Mouse (Mus musculus): Measurements from ENCODE around the gene Rpl23a. TPM values are rescaled to one million over a fixed set of nuclear protein-coding genes. Genes with fewer than 3 reads are reported as not detected.

The Rpl23a gene
- total and polyA plus RNA-seq, 2 experiments from 2014 or later = 469 to 906 TPM

GRCm38 (mm10) chr11:78175771-78176401, 7.5 kb downstream of the Rpl23a start:
- H3K27ac ChIP-seq = peak overlapping the region; percentile 91; the same call in 1 of the 2 replicates
- peak; percentile 20; the same call in 1 of the 2 replicates for TF ChIP-seq CTCF (IDR thresholded peaks at IDR 0.05; ENCODE audit: low read depth)
- DNase-seq (ENCODE audit: low spot score) = no peak

GRCm38 (mm10) chr11:78174506-78174905, 8.9 kb downstream of the Rpl23a start:
- Histone ChIP-seq H3K9ac (replicated peaks; ENCODE audit: low read length) (no peak overlapping the region), H3K27ac (no peak overlapping the region), H3K27me3 (ENCODE audit: insufficient read depth, low read length) (no peaks in the 10 kb centered on the region), H3K4me2 (ENCODE audit: low read depth, low read length) (no peak overlapping the region), H3K4me3 (ENCODE audit: low read length) (no peak overlapping the region), H3K9me3 (ENCODE audit: low read length) (no peaks in the 10 kb centered on the region), H3K36me3 (ENCODE audit: insufficient read depth, low read length) (peaks cover 3% of the 10 kb centered on the region; the same call in 1 of the 2 replicates), H3K4me1 (ENCODE audit: insufficient read depth, low read length) (peaks cover 9% of the 10 kb centered on the region; the same call in 1 of the 2 replicates)
- no peak for DNase-seq (ENCODE audit: low spot score)
- 84% methylated on average over 3 of the region's 3 CpGs for WGBS
- no peak for TF ChIP-seq CTCF (IDR thresholded peaks at IDR 0.05; ENCODE audit: low read depth)
- no peak for ATAC-seq

More at GRCm38 (mm10) chr11:78175771-78176401, 7.5 kb downstream of the Rpl23a start:
- peak overlapping the region; percentile 46; the same call in 1 of the 2 replicates for H3K9ac ChIP-seq (replicated peaks; ENCODE audit: low read length)
- ATAC-seq = no peak
- H3K9me3 ChIP-seq (ENCODE audit: low read length) = no peaks in the 10 kb centered on the region
- peaks cover 9% of the 10 kb centered on the region; the same call in 1 of the 2 replicates for H3K4me1 ChIP-seq (ENCODE audit: insufficient read depth, low read length)
- 4% methylated on average over 9 of the region's 10 CpGs for WGBS
- H3K4me3 ChIP-seq (ENCODE audit: low read length) = peak overlapping the region; percentile 55
- no peaks in the 10 kb centered on the region for H3K27me3 ChIP-seq (ENCODE audit: insufficient read depth, low read length)
- peak overlapping the region; percentile 59 for H3K4me2 ChIP-seq (ENCODE audit: low read depth, low read length)
- H3K36me3 ChIP-seq (ENCODE audit: insufficient read depth, low read length) = peaks cover 15% of the 10 kb centered on the region

GRCm38 (mm10) chr11:78172748-78173383, 10.5 kb downstream of the Rpl23a start:
- Histone ChIP-seq H3K27ac (no peak overlapping the region), H3K4me3 (ENCODE audit: low read length) (no peak overlapping the region), H3K9me3 (ENCODE audit: low read length) (no peaks in the 10 kb centered on the region), H3K4me1 (ENCODE audit: insufficient read depth, low read length) (no peaks in the 10 kb centered on the region), H3K9ac (replicated peaks; ENCODE audit: low read length) (no peak overlapping the region), H3K27me3 (ENCODE audit: insufficient read depth, low read length) (no peaks in the 10 kb centered on the region), H3K36me3 (ENCODE audit: insufficient read depth, low read length) (no peaks in the 10 kb centered on the region), H3K4me2 (ENCODE audit: low read depth, low read length) (no peak overlapping the region)
- DNase-seq (ENCODE audit: low spot score) (no peak), ATAC-seq (no peak)
- WGBS = 85% methylated on average over 19 of the region's 19 CpGs
- no peak for TF ChIP-seq CTCF (IDR thresholded peaks at IDR 0.05; ENCODE audit: low read depth)

GRCm38 (mm10) chr11:78172034-78172747, 11.2 kb downstream of the Rpl23a start:
- no peak overlapping the region for H3K4me2 ChIP-seq (ENCODE audit: low read depth, low read length)
- ATAC-seq = peak; percentile 53
- H3K9me3 ChIP-seq (ENCODE audit: low read length) = no peaks in the 10 kb centered on the region
- 81% methylated on average over 16 of the region's 16 CpGs for WGBS
- TF ChIP-seq CTCF (IDR thresholded peaks at IDR 0.05; ENCODE audit: low read depth) = peak; percentile 62
- H3K4me1 ChIP-seq (ENCODE audit: insufficient read depth, low read length) = no peaks in the 10 kb centered on the region
- H3K9ac ChIP-seq (replicated peaks; ENCODE audit: low read length) = no peak overlapping the region
- no peak for DNase-seq (ENCODE audit: low spot score)
- no peak overlapping the region for H3K4me3 ChIP-seq (ENCODE audit: low read length)
- no peak overlapping the region for H3K27ac ChIP-seq
- H3K27me3 ChIP-seq (ENCODE audit: insufficient read depth, low read length) = no peaks in the 10 kb centered on the region
- no peaks in the 10 kb centered on the region for H3K36me3 ChIP-seq (ENCODE audit: insufficient read depth, low read length)

GRCm38 (mm10) chr11:78171328-78171727, 12.1 kb downstream of the Rpl23a start:
- Histone ChIP-seq H3K27ac (no peak overlapping the region), H3K27me3 (ENCODE audit: insufficient read depth, low read length) (no peaks in the 10 kb centered on the region), H3K4me2 (ENCODE audit: low read depth, low read length) (no peak overlapping the region), H3K9ac (replicated peaks; ENCODE audit: low read length) (no peak overlapping the region), H3K4me3 (ENCODE audit: low read length) (no peak overlapping the region), H3K4me1 (ENCODE audit: insufficient read depth, low read length) (no peaks in the 10 kb centered on the region), H3K36me3 (ENCODE audit: insufficient read depth, low read length) (no peaks in the 10 kb centered on the region), H3K9me3 (ENCODE audit: low read length) (no peaks in the 10 kb centered on the region)
- DNase-seq (ENCODE audit: low spot score) (no peak), ATAC-seq (no peak)
- peak; percentile 32 for TF ChIP-seq CTCF (IDR thresholded peaks at IDR 0.05; ENCODE audit: low read depth)
- WGBS = 70% methylated on average over 4 of the region's 4 CpGs

- H3K27me3 ChIP-seq (ENCODE audit: insufficient read depth, low read length) = no peaks in the 10 kb centered on the region
- 95% methylated on average over 15 of the region's 15 CpGs for WGBS
- H3K9ac ChIP-seq (replicated peaks; ENCODE audit: low read length) = no peak overlapping the region
- H3K27ac ChIP-seq = no peak overlapping the region
- H3K4me1 ChIP-seq (ENCODE audit: insufficient read depth, low read length) = 0 out of 2 replicates have a peak, but pooled peaks cover 6% of the 10 kb centered on the region
- DNase-seq (ENCODE audit: low spot score) (no peak), ATAC-seq (no peak)
- no peaks in the 10 kb centered on the region for H3K36me3 ChIP-seq (ENCODE audit: insufficient read depth, low read length)
- no peak overlapping the region for H3K4me2 ChIP-seq (ENCODE audit: low read depth, low read length)
- no peaks in the 10 kb centered on the region for H3K9me3 ChIP-seq (ENCODE audit: low read length)
- no peak overlapping the region for H3K4me3 ChIP-seq (ENCODE audit: low read length)
- TF ChIP-seq CTCF (IDR thresholded peaks at IDR 0.05; ENCODE audit: low read depth) = no peak
Measured at GRCm38 (mm10) chr11:78170306-78170705, 13.1 kb downstream of the Rpl23a start.

Data from hindbrain, postnatal 0 days (tissue).